Mouse (Mus musculus) lung, postnatal 0 days (tissue): ENCODE measurements around the gene Ciart.

Source experiments
- CTCF ChIP-seq: IDR thresholded peaks from 2 replicates; pipeline ENCODE4 v1.5.1; 2016; ENCODE audit warnings: antibody characterized with exemption, mild to moderate bottlenecking
- EP300 ChIP-seq: IDR thresholded peaks from 2 replicates; pipeline ENCODE4 v1.6.1; 2016; ENCODE audit warnings: antibody characterized with exemption, mild to moderate bottlenecking, control low read depth

- no peak for TF ChIP-seq EP300
- TF ChIP-seq CTCF, result no peak
These were observed 7.6 kb upstream of the Ciart start for GRCm38 (mm10) chr3:95889664-95890063.
